Mouse (Mus musculus) hindbrain, embryonic 12.5 days (tissue): ENCODE data around the gene Cyp24a1. TPM values are rescaled to one million over a fixed set of nuclear protein-coding genes. Genes with fewer than 3 reads are reported as not detected.

Source experiments
- ATAC-seq: fragments of 200-750 bp; cut with Nextera tagmentation; 2 replicates; pipeline ENCODE4 v1.8.0; 2017; ENCODE audit warnings: moderate TSS enrichment; ENCODE audit not compliant: low FRiP score
- H3K27ac ChIP-seq: fragments of 300-500 bp; sonication (generic); 2 replicates; pipeline ENCODE4 v1.5.1; 2016; ENCODE audit warnings: mild to moderate bottlenecking
- H3K27me3 ChIP-seq: fragments of 300-500 bp; sonication (generic); 2 replicates; pipeline ENCODE4 v1.6.1; 2016; ENCODE audit warnings: mild to moderate bottlenecking
- H3K36me3 ChIP-seq: fragments of 300-500 bp; sonication (generic); 2 replicates; pipeline ENCODE4 v1.6.1; 2016; ENCODE audit warnings: mild to moderate bottlenecking
- H3K4me1 ChIP-seq: fragments of 300-500 bp; sonication (generic); 2 replicates; pipeline ENCODE4 v1.6.1; 2016
- H3K4me2 ChIP-seq: fragments of 300-500 bp; sonication (generic); replicated peaks from 2 replicates; pipeline ENCODE4 v1.6.1; 2016; ENCODE audit warnings: mild to moderate bottlenecking
- H3K4me3 ChIP-seq: fragments of 300-500 bp; sonication (generic); 2 replicates; pipeline ENCODE4 v1.5.1; 2016; ENCODE audit warnings: mild to moderate bottlenecking
- H3K9ac ChIP-seq: fragments of 300-500 bp; sonication (generic); 2 replicates; pipeline ENCODE4 v1.6.1; 2016; ENCODE audit warnings: mild to moderate bottlenecking, moderate library complexity
- H3K9me3 ChIP-seq: fragments of 300-500 bp; sonication (generic); replicated peaks from 2 replicates; pipeline ENCODE4 v1.6.1; 2016; ENCODE audit warnings: mild to moderate bottlenecking
- WGBS: fragments of 180-500 bp; shearing (Covaris S2); methylation state at CpG from one replicate; pipeline ENCODE4 v1.1.7; 2016; 5-methylcytosine and 5-hydroxymethylcytosine counted together
- polyA plus RNA-seq: library from polyadenylated mRNA; unstranded; fragments of >200 nt; fragmentation: Nextera tagmentation; extraction: Ambion mirVana; gene quantifications from 2 replicates; pipeline ENCODE4 v1.2.1, GENCODE M21; 2016

Cyp24a1 gene
- polyA plus RNA-seq, 1 experiment from 2014 or later: not detected

GRCm38 (mm10) chr2:170520321-170520971 is 23.5 kb upstream of the Cyp24a1 start:
- Histone ChIP-seq H3K36me3 (peaks cover 35% of the 10 kb centered on the region), H3K4me2 (no peak overlapping the region), H3K27me3 (no peaks in the 10 kb centered on the region), H3K4me3 (no peak overlapping the region), H3K27ac (no peak overlapping the region), H3K4me1 (0 out of 2 replicates have a peak, but pooled peaks cover 3% of the 10 kb centered on the region), H3K9ac (no peak overlapping the region), H3K9me3 (no peaks in the 10 kb centered on the region)
- 6% methylated on average over 7 of the region's 7 CpGs for WGBS
- peak; percentile 61 for ATAC-seq

- Histone ChIP-seq H3K27ac (no peak overlapping the region), H3K4me1 (peaks cover 27% of the 10 kb centered on the region), H3K4me3 (no peak overlapping the region), H3K36me3 (peaks cover 27% of the 10 kb centered on the region), H3K4me2 (no peak overlapping the region), H3K27me3 (no peaks in the 10 kb centered on the region), H3K9ac (no peak overlapping the region), H3K9me3 (no peaks in the 10 kb centered on the region)
- 94% methylated on average over 12 of the region's 12 CpGs for WGBS
- no peak for ATAC-seq
These were observed 16.8 kb upstream of the Cyp24a1 start for GRCm38 (mm10) chr2:170513756-170514155.

- under 1% methylated on average over 56 of the region's 69 CpGs for WGBS
- H3K4me2 ChIP-seq: peak overlapping the region; percentile 87
- peaks cover 6% of the 10 kb centered on the region for H3K36me3 ChIP-seq
- peaks cover 27% of the 10 kb centered on the region for H3K4me1 ChIP-seq
- no peaks in the 10 kb centered on the region for H3K9me3 ChIP-seq
- H3K9ac ChIP-seq: peak overlapping the region; percentile 92
- H3K27ac ChIP-seq: peak overlapping the region; percentile 88
- peak overlapping the region; percentile 96 for H3K4me3 ChIP-seq
- peak; percentile 75 for ATAC-seq
- no peaks in the 10 kb centered on the region; the same call in 1 of the 2 replicates for H3K27me3 ChIP-seq
These were observed 14.3 kb upstream of the Cyp24a1 start for GRCm38 (mm10) chr2:170511073-170511891.

- WGBS: 3% methylated on average over 12 of the region's 12 CpGs
- no peaks in the 10 kb centered on the region; the same call in 1 of the 2 replicates for H3K27me3 ChIP-seq
- peak overlapping the region; percentile 12; the same call in 1 of the 2 replicates for H3K4me3 ChIP-seq
- peak overlapping the region; percentile 57 for H3K4me2 ChIP-seq
- no peaks in the 10 kb centered on the region for H3K36me3 ChIP-seq
- no peaks in the 10 kb centered on the region for H3K9me3 ChIP-seq
- no peak for ATAC-seq
- peaks cover 24% of the 10 kb centered on the region for H3K4me1 ChIP-seq
- no peak overlapping the region for H3K27ac ChIP-seq
- 0 out of 2 replicates have a peak overlapping the region, but pooled peaks have one; percentile 10 for H3K9ac ChIP-seq
These were observed 11.9 kb upstream of the Cyp24a1 start for GRCm38 (mm10) chr2:170508821-170509220.

- Histone ChIP-seq H3K27ac (no peak overlapping the region), H3K9me3 (no peaks in the 10 kb centered on the region), H3K27me3 (no peaks in the 10 kb centered on the region; the same call in 1 of the 2 replicates), H3K4me3 (no peak overlapping the region), H3K36me3 (no peaks in the 10 kb centered on the region), H3K4me1 (peaks cover 15% of the 10 kb centered on the region), H3K4me2 (no peak overlapping the region), H3K9ac (no peak overlapping the region)
- no peak for ATAC-seq
- 7% methylated on average over 10 of the region's 10 CpGs for WGBS
These were observed 10.8 kb upstream of the Cyp24a1 start for GRCm38 (mm10) chr2:170507734-170508133.

- Histone ChIP-seq H3K36me3 (no peaks in the 10 kb centered on the region), H3K9ac (no peak overlapping the region), H3K4me3 (no peak overlapping the region), H3K27ac (no peak overlapping the region), H3K9me3 (no peaks in the 10 kb centered on the region), H3K4me1 (peaks cover 2% of the 10 kb centered on the region; the same call in 1 of the 2 replicates), H3K27me3 (peaks cover 9% of the 10 kb centered on the region), H3K4me2 (no peak overlapping the region)
- ATAC-seq: no peak
- 45% methylated on average over 4 of the region's 4 CpGs for WGBS
These were observed 7.0 kb upstream of the Cyp24a1 start for GRCm38 (mm10) chr2:170503983-170504382.

DNA sequence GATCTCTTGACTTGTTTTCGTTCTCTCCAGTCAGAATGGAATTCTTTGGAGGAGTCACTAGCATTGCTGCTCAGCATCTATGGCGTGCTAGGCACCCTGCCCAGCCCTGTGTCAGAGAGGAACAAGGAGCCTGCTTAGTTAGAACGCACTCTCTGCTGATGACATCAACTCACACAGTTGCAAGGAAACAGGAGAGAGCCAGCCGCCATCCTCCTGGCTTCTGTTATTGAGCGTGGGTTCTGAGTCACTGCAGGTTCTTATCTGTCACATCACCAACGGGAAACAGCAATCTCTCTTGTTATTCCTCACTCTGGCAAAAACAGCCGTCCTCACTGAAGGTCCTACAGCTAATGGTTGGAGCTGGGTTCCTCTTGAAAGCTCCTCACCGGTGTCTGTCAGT is 6.4 kb upstream of the Cyp24a1 start:
- Histone ChIP-seq H3K4me1 (no peaks in the 10 kb centered on the region; the same call in 1 of the 2 replicates), H3K27ac (no peak overlapping the region), H3K9ac (no peak overlapping the region), H3K9me3 (no peaks in the 10 kb centered on the region), H3K4me3 (no peak overlapping the region), H3K4me2 (no peak overlapping the region), H3K27me3 (peaks cover 16% of the 10 kb centered on the region), H3K36me3 (no peaks in the 10 kb centered on the region)
- ATAC-seq: no peak
- 65% methylated on average over 8 of the region's 8 CpGs for WGBS

- Histone ChIP-seq H3K9ac (no peak overlapping the region), H3K27ac (no peak overlapping the region), H3K36me3 (no peaks in the 10 kb centered on the region), H3K4me2 (no peak overlapping the region), H3K27me3 (peaks cover 69% of the 10 kb centered on the region), H3K4me1 (peaks cover 20% of the 10 kb centered on the region), H3K4me3 (no peak overlapping the region), H3K9me3 (no peaks in the 10 kb centered on the region)
- ATAC-seq: no peak
- WGBS: 24% methylated on average over 8 of the region's 8 CpGs
These were observed 1.1 kb upstream of the Cyp24a1 start for GRCm38 (mm10) chr2:170498011-170498410.

DNA sequence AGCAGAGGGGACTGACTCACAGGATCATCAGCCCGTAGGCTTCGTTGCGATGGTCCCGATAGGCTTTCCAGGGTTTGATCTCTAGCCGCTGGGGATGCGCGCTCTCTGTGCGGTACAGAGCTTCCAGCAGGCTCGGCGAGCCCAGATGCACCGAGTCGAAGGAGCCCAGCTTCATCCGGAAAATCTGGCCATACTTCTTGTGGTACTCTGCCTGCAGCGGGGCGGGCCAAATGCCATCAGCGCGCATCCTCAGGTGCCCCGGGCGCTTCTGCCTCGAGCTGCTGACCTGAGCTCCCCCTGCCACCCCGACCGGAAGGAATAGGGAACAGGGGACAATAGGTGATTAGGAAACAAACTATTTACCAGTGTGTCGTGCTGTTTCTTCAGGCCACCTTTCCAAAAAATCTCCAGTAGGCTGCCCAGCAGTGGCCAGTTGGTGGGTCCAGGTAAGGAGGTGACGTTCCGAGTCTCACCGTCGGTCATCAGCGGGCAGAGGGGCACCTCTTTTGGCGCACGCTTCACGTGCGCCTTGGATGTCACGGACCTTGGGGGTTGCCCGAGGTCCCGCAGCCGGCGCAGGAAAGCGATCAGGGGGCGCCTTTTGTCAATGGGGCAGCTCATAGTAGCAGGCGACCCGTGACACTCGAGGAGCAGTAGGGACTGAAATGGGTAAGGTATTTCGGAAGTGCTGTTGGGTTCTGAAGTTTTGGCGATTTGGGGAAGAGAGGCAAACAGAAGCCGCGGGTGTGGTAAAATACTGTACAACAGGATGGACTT is 603 bp downstream of the Cyp24a1 start, which contains the start of gene Pfdn4:
Gene Pfdn4 (plus strand): TSS at position 275 of the 777 bp plus-strand sequence.
- H3K9ac ChIP-seq: no peak within 1 kb of the TSS
- no peak for ATAC-seq

DNA sequence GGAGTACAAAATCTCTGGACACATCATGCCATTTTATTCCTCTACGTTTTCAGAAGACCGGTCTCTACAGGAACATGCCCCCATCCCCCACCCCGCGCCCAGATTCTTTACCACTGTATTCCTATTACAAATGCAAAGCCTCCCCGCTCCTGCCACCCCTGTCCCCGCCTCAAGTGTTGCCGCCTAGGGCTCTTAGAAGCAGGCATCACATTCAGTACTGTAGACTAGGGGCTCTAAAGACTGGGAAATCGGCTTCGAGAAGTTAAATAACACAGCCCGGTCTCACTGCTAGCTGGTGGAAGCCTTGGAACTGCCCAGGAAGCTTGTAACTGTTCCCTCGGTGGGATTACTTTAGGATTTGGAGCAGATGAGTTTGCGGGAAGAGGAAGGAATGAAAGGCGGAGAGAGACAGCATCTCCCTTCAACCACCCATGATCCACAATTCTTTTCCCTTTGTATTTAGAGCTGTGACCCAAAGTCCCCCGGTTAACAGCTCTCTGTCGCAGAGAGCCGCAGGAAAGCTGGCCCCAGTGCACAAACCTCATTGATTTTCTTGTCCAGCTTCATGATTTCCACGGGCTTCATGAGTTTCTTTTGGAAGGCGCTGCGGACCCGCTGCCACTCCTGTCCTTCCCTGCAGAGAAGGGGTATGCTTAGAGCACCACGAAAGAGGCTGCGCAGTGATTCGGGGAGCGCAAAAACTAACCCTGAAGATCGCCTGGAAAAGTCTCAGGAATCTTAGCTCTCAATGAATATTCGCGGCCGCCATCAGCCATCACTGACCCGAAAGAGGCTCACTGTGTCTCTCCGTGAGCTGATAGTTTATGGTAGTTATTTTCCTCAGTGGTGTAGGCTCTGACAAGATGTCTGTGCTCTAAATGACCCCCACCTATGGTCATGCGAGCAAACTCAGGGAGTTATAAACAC is 1.9 kb downstream of the Cyp24a1 start:
- ATAC-seq: no peak
- H3K36me3 ChIP-seq: no peaks in the 10 kb centered on the region

More for the DNA sequence above, 603 bp downstream of the Cyp24a1 start, which contains the start of gene Pfdn4:
- Histone ChIP-seq H3K4me1 (peaks cover 20% of the 10 kb centered on the region), H3K36me3 (no peaks in the 10 kb centered on the region), H3K27ac (no peak within 1 kb of the TSS), H3K9me3 (no peaks in the 10 kb centered on the region), H3K27me3 (peaks cover 75% of the 10 kb centered on the region), H3K4me3 (peak within 1 kb of the TSS; percentile 31), H3K4me2 (peak within 1 kb of the TSS; percentile 52)
- WGBS: under 1% methylated on average over 46 of the region's 46 CpGs

More for the DNA sequence above, 1.9 kb downstream of the Cyp24a1 start:
- H3K9me3 ChIP-seq: no peaks in the 10 kb centered on the region
- no peak overlapping the region for H3K27ac ChIP-seq
- H3K9ac ChIP-seq: no peak overlapping the region
- WGBS: 6% methylated on average over 31 of the region's 31 CpGs
- no peak overlapping the region for H3K4me3 ChIP-seq
- H3K4me1 ChIP-seq: peaks cover 20% of the 10 kb centered on the region
- H3K4me2 ChIP-seq: peak overlapping the region; percentile 13; the same call in 1 of the 2 replicates
- H3K27me3 ChIP-seq: peaks cover 73% of the 10 kb centered on the region
